Mouse (Mus musculus) limb, embryonic 15.5 days (tissue): ENCODE measurements at regions not wholly inside any gene's neighbourhood (a gene's known extent, or its start where the extent isn't known, plus 50 kb on each side); places are given as distances from the start of the nearest gene placed in this dataset.

Experiments used
- ATAC-seq: fragments of 200-750 bp; cut with Nextera tagmentation; 2 replicates; pipeline ENCODE4 v1.8.0; 2017; ENCODE audit warnings: low read depth, moderate TSS enrichment; ENCODE audit not compliant: insufficient number of reproducible peaks, low FRiP score, low TSS enrichment
- H3K27ac ChIP-seq: fragments of 300-500 bp; sonication (generic); 2 replicates; pipeline ENCODE4 v1.5.1; 2015; ENCODE audit warnings: moderate library complexity, mild to moderate bottlenecking, inconsistent platforms
- H3K27me3 ChIP-seq: fragments of 300-500 bp; sonication (generic); 2 replicates; pipeline ENCODE4 v1.6.1; 2015; ENCODE audit warnings: inconsistent platforms
- H3K36me3 ChIP-seq: fragments of 300-500 bp; sonication (generic); 2 replicates; pipeline ENCODE4 v1.6.1; 2015; ENCODE audit warnings: inconsistent platforms
- H3K4me1 ChIP-seq: fragments of 300-500 bp; sonication (generic); 2 replicates; pipeline ENCODE4 v1.6.1; 2015; ENCODE audit warnings: inconsistent platforms
- H3K4me2 ChIP-seq: fragments of 300-500 bp; sonication (generic); 2 replicates; pipeline ENCODE4 v1.6.1; 2015; ENCODE audit warnings: mild to moderate bottlenecking, inconsistent platforms
- H3K4me3 ChIP-seq: fragments of 300-500 bp; sonication (generic); 2 replicates; pipeline ENCODE4 v1.5.1; 2015; ENCODE audit warnings: mild to moderate bottlenecking, inconsistent platforms
- H3K9ac ChIP-seq: fragments of 300-500 bp; sonication (generic); 2 replicates; pipeline ENCODE4 v1.6.1; 2015; ENCODE audit warnings: inconsistent platforms
- H3K9me3 ChIP-seq: fragments of 300-500 bp; sonication (generic); 2 replicates; pipeline ENCODE4 v1.6.1; 2016; ENCODE audit warnings: inconsistent platforms
- WGBS: fragments of 180-500 bp; shearing (Covaris S2); methylation state at CpG from one replicate; pipeline ENCODE4 v1.1.7; 2015; 5-methylcytosine and 5-hydroxymethylcytosine counted together

DNA sequence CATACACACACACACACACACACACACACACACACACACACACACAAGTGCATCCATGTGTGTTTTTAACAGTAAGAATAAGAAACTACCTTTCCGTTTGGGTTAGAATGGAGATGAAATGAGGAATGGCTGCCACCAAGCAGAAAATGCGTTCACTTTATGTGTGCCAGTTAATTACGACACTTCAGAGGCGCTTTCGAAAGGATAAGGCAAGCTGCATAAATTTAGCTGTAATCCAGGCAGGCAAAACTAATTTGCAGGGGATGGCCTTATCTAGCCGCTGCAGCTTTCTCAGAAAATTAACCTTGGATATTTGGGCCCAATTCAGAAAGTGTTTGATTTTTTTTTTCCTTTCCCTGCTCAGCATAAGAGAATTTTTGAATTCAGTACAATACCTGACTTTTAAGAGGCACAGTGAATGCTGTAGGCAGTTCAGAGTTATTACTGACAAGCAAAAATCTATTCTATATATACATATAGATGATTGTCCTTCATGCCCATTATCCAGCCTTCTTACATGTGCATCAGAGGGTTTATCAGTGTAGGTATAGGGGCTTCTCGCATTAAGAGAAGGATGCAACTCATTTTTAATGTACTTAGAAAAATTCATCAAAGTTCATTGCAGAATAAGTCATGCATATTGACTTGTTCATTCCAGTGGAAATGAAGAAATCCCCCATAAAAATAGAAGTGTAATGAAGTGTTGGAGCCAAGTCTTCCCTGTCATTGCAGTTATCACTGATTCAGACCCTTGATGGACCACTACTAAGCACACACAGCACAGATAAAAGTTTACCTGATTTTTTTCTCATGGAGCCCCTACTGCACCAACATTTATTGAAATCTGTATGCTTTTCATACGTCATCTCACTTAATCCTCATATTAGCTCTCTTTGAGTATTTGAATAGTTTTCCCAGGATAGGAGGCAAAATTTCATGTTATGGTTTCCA is 372.1 kb downstream of the Ndufa4 start:
- H3K9ac ChIP-seq: no peak overlapping the region
- no peaks in the 10 kb centered on the region for H3K9me3 ChIP-seq
- ATAC-seq: no peak
- no peak overlapping the region for H3K27ac ChIP-seq
- H3K36me3 ChIP-seq: no peaks in the 10 kb centered on the region
- no peaks in the 10 kb centered on the region for H3K4me1 ChIP-seq
- no peaks in the 10 kb centered on the region for H3K27me3 ChIP-seq
- H3K4me3 ChIP-seq: no peak overlapping the region
- WGBS: 54% methylated on average over 8 of the region's 8 CpGs
- H3K4me2 ChIP-seq: no peak overlapping the region

DNA sequence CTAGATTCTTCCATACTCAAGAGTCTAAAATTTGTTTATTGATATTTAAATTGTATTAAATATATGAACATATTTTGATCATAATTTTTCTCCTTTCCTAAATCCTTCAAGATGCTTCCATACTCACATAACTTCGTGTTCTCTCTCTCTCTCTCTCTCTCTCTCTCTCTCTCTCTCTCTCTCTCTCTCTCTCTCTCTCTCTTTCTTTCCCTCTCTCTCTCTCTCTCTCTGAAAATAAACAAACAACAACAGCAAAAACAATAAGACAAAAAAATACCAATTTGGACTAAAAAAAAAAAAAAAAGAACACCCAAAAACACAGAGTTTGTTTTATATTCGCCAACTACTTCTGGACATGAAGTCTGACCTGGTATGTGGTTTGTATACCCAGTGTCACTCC is 404.2 kb downstream of the Ndufa4 start:
- Histone ChIP-seq H3K4me3 (no peak overlapping the region), H3K4me1 (no peaks in the 10 kb centered on the region), H3K4me2 (no peak overlapping the region), H3K36me3 (no peaks in the 10 kb centered on the region), H3K9me3 (no peaks in the 10 kb centered on the region), H3K27me3 (no peaks in the 10 kb centered on the region), H3K9ac (no peak overlapping the region), H3K27ac (no peak overlapping the region)
- 77% methylated on average over 2 of the region's 2 CpGs for WGBS
- ATAC-seq: no peak

- H3K36me3 ChIP-seq: no peaks in the 10 kb centered on the region
- H3K9ac ChIP-seq: no peak overlapping the region
- H3K27ac ChIP-seq: no peak overlapping the region
- no peak overlapping the region for H3K4me2 ChIP-seq
- H3K9me3 ChIP-seq: no peaks in the 10 kb centered on the region
- no peaks in the 10 kb centered on the region for H3K4me1 ChIP-seq
- ATAC-seq: no peak
- no peaks in the 10 kb centered on the region for H3K27me3 ChIP-seq
- H3K4me3 ChIP-seq: no peak overlapping the region
- 85% methylated on average over 2 of the region's 2 CpGs for WGBS
These were observed 412.9 kb downstream of the Ndufa4 start for GRCm38 (mm10) chr6:11494427-11494826.

GRCm38 (mm10) chr6:11476950-11477349 is 430.3 kb downstream of the Ndufa4 start:
- 58% methylated on average over 2 of the region's 2 CpGs for WGBS
- no peak for ATAC-seq
- Histone ChIP-seq H3K4me3 (no peak overlapping the region), H3K4me2 (no peak overlapping the region), H3K9me3 (no peaks in the 10 kb centered on the region), H3K36me3 (no peaks in the 10 kb centered on the region), H3K27ac (no peak overlapping the region), H3K9ac (no peak overlapping the region), H3K4me1 (no peaks in the 10 kb centered on the region), H3K27me3 (no peaks in the 10 kb centered on the region)
